Mouse (Mus musculus): ENCODE measurements around the gene Bglap.

GRCm38 (mm10) chr3:88337367-88338020 is 46.8 kb downstream of the Bglap start:
- TF ChIP-seq POLR2A (IDR thresholded peaks at IDR 0.05; ENCODE audit: borderline replicate concordance, extremely low read depth, insufficient read depth, insufficient read length, poor library complexity, severe bottlenecking) = no peak
- TF ChIP-seq CTCF (IDR thresholded peaks at IDR 0.05; ENCODE audit: borderline replicate concordance, extremely low read depth, insufficient read depth, insufficient read length) = no peak

Measured in brain, embryonic 14.5 days (tissue).